Mouse (Mus musculus): Measurements from ENCODE around the gene Prr12.

The Prr12 gene

GRCm38 (mm10) chr7:44999753-45000152 is 52.9 kb downstream of the Prr12 start:
- DNase-seq (ENCODE audit: low read depth, low spot score): no peak

GRCm38 (mm10) chr7:44998501-44998955 is 54.2 kb downstream of the Prr12 start, which contains the start of gene Bcl2l12:
Gene Bcl2l12 (minus strand): TSS chr7:44998712.
- DNase-seq (ENCODE audit: low read depth, low spot score): no peak

DNA sequence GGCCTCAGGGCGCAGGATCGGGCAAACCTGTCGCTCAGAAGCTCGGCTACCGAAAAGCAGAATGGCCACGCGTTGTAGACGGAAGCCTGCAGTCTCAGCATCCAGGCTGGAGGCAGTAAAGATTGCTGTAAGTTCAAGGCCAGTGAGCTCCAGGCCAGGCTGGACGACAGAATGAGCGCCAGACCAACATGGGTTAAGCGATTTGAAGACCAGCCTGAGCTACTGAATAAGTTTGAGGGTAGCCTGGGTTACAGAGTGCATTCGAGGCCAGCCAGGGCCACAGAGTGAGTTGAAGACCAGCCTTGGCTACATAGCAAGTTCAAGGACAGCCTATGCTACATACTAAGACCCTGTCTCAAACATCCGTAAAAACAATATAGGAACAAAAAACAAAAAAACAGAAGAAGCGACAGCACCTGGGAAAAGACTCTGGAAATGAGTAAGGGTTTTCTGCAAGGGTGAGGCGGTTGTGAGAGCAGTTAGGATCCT is 54.7 kb downstream of the Prr12 start:
- DNase-seq (ENCODE audit: low read depth, low spot score): no peak

GRCm38 (mm10) chr7:44997231-44997939 is 55.3 kb downstream of the Prr12 start, which contains the start of gene Irf3:
Gene Irf3 (plus strand): TSS chr7:44997648.
- DNase-seq (ENCODE audit: low read depth, low spot score): peak; percentile 93

DNA sequence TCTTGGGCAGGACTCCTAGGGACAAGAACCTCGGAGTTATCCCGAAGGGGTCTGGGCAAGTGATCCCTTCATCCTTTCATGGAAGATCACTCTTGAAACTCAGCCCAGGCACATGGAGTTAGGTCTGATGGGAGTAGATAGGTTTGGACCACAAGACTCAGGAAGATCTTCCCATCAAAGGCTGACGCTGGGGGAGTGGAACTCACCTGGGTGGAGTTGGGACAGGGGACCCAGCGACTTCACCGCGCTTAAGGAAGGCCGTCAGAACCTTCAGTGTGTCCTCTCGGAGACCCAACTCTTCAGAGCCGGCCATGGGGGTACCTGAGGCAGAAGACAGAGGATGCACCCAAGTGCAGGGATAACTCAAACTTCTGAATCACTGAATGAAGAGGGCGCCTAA is 56.0 kb downstream of the Prr12 start:
- DNase-seq (ENCODE audit: low read depth, low spot score): no peak

- no peak for DNase-seq (ENCODE audit: low read depth, low spot score)
Measured at GRCm38 (mm10) chr7:44986879-44987718, 65.6 kb downstream of the Prr12 start.

DNA sequence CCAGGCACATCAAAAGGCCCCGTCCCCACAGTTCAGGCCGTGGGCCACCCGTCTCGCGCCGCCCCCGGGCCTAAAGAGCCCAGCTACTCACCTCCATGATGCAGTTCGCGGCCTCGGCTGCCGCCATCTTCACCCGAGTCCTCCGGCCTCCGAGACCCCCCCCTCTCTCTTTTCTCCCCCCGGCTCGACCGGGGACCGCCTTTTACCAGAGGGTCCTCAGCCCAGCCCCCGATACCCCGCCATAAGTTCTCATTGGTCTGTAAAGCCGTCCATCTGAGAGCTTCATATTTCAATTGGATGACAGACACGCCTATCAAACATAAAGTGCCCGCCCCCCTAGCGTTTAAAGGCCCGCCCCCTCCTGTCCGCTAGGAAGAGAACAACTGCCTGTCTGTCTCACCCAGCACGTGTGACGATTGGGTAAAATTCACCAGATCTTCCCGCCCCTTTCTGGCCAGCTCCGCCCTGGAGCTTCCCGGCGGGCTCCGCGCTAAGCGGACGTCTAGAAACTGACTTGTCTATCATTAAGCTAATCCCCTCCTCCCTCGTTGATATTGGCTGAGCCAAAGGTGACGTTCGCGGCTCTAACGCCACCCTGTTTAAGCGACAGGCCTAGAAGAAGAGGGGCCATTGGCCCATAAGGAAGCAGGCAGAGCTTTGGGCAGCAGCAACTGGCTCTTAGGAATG is 66.3 kb downstream of the Prr12 start, which contains the start of gene Prmt1:
Gene Prmt1, minus strand, starts transcription at position 377 of the 687 bp plus-strand sequence.
- peak; percentile 98 for DNase-seq (ENCODE audit: low read depth, low spot score)

DNA sequence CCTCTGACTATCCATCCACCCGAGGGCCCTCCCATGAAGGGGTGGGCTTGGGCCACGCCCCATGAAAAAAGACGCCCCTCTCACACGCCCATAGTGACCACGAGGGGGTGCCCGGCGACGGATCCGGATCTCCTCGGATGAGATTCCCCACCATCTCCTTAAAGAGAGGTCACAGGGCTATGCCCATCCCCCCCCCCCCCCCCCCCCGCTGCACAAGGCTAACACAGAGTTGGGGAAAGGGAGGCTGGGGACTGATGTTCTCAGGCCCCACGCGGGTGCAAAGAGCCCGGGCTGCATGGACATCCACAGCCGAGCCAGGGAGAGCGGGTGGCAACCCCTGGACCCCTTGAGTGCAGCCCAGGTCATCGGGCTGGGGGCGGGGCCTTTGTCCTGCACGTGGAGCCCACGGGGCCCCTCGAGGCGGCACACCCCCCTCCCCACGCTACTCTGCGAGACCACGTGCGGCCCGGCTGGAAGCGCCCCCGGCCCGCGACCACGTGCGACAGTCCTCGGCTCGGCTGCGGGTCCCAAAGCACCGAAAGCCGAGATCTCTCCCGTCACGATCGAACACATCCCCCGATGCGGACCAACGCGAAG is 67.0 kb downstream of the Prr12 start:
- peak; percentile 33 for DNase-seq (ENCODE audit: low read depth, low spot score)

DNA sequence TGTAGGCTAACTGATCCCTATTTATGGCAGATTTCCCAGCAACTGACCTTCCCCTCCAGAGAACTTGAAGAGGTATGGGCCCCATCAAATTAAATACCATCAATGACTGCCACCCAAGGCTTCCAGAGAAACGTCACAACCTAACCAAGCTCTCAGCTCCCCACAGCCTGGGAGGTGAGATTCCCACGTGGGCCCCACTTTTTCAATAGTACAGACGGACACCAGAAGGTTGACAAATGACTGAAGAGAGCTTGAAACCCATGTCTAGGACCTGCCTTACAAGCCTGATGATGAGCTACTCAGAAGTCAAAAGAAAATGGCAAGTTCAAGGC is 67.9 kb downstream of the Prr12 start:
- no peak for DNase-seq (ENCODE audit: low read depth, low spot score)

GRCm38 (mm10) chr7:44983944-44984832 is 68.5 kb downstream of the Prr12 start:
- no peak for DNase-seq (ENCODE audit: low read depth, low spot score)

- peak; percentile 56 for DNase-seq (ENCODE audit: low read depth, low spot score)
Measured at GRCm38 (mm10) chr7:44983085-44983484, 69.6 kb downstream of the Prr12 start.

DNA sequence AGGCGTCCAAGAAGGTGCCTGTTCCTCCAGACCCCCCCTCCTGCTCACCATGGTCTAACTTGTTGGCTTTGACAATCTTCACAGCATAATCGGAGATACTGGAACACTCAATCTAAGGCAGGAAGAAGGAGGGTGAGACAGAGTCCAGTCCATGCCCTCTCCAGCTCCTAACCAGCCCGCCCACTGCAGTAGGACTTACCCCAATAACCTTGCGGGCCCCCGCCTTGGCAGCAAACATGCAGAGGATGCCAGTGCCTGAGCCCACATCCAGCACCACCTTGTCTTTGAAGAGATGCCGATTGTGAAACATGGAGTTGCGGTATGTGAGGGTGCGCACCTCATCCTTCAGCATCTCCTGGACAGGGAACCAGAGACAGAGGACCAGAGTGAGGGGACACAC is 71.1 kb downstream of the Prr12 start:
- no peak for DNase-seq (ENCODE audit: low read depth, low spot score)

DNA sequence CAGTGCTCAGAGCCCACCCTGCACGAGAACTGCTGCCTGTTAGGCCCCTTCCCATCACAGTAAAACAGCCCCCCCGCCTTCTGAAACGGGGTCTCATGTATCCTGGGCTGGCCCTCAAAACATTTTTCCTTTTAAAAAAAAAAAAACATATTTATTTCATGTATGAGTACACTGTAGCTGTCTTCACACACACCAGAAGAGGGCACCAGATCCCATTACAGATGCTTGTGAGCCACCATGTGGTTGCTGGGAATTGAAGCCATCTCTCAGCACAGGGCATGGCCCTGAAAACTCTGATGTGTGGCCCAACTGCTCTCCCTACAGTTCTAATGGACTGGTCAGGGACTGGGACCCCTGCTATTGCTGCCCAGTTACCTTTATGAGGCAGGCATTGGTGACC is 74.4 kb downstream of the Prr12 start:
- no peak for DNase-seq (ENCODE audit: low read depth, low spot score)
